Mouse (Mus musculus) stomach, postnatal 0 days (tissue): ENCODE measurements at regions not wholly inside any gene's neighbourhood (a gene's known extent, or its start where the extent isn't known, plus 50 kb on each side); places are given as distances from the start of the nearest gene placed in this dataset.

ENCODE experiments used
- CTCF ChIP-seq: IDR thresholded peaks from 2 replicates; pipeline ENCODE4 v1.5.1; 2016; ENCODE audit warnings: antibody characterized with exemption, low read depth, mild to moderate bottlenecking, moderate library complexity
- EP300 ChIP-seq: optimal IDR thresholded peaks from 2 replicates; pipeline ENCODE3; 2016; ENCODE audit warnings: antibody characterized with exemption

- TF ChIP-seq EP300 (no peak), CTCF (no peak)
These were observed 3070.3 kb upstream of the Gm6569 start for GRCm38 (mm10) chr15:70764045-70764444.
